Mouse (Mus musculus): ENCODE results near the gene Fam71b.
"Not testable (repeated sequence)": the region's sequence is repeated elsewhere in the genome, so short reads cannot be mapped to it uniquely, and the experiment has no call there.

The Fam71b gene

GRCm38 (mm10) chr11:46382466-46382865, 13.9 kb upstream of the Fam71b start:
- DNase-seq (ENCODE audit: low spot score in 2 of 2): no peak

DNA sequence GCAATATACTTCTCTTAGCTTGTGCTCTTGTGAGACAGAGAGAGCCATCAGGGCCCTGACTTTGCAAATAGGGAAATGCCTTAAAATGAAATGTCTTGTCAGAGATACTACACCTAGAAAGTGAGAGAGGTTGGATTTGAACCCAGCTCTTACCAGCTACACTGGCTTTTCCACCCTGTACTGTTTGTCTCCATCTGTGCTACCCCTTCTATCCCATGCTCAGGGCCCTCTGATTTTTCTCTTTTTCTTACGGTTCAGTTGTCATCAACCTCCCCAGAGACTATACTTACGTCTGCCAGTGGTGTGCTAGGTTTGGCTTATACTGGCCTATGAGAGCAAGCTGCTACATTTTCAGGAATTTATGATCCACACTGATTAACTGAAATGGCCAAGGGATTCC, 11.4 kb upstream of the Fam71b start:
- no peak for DNase-seq (ENCODE audit: low spot score in 2 of 2)

- no peak for DNase-seq (ENCODE audit: low spot score in 2 of 2)
These were observed 9.8 kb upstream of the Fam71b start for GRCm38 (mm10) chr11:46386556-46386955.

- DNase-seq (ENCODE audit: low spot score in 2 of 2): no peak
These were observed 9.3 kb upstream of the Fam71b start for GRCm38 (mm10) chr11:46387061-46387460.

GRCm38 (mm10) chr11:46388438-46388837, 7.9 kb upstream of the Fam71b start:
- no peak for DNase-seq (ENCODE audit: low spot score in 2 of 2)

- no peak for DNase-seq (ENCODE audit: low spot score in 2 of 2)
These were observed 6.8 kb upstream of the Fam71b start, which contains the start of gene Itk for GRCm38 (mm10) chr11:46389336-46390117. TSS of gene Itk (minus strand) at chr11:46389515.

GRCm38 (mm10) chr11:46390621-46391020, 5.7 kb upstream of the Fam71b start:
- DNase-seq (ENCODE audit: low spot score in 2 of 2): no peak

GRCm38 (mm10) chr11:46392890-46393289, 3.5 kb upstream of the Fam71b start:
- no peak for DNase-seq (ENCODE audit: low spot score in 2 of 2)

- no peak for DNase-seq (ENCODE audit: low spot score in 2 of 2)
These were observed 2.9 kb upstream of the Fam71b start for GRCm38 (mm10) chr11:46393413-46393812.

GRCm38 (mm10) chr11:46395088-46395487, 1.3 kb upstream of the Fam71b start:
- DNase-seq (ENCODE audit: low spot score in 2 of 2): no peak

GRCm38 (mm10) chr11:46395698-46396097, 661 bp upstream of the Fam71b start:
- no peak for DNase-seq (ENCODE audit: low spot score in 2 of 2)

DNA sequence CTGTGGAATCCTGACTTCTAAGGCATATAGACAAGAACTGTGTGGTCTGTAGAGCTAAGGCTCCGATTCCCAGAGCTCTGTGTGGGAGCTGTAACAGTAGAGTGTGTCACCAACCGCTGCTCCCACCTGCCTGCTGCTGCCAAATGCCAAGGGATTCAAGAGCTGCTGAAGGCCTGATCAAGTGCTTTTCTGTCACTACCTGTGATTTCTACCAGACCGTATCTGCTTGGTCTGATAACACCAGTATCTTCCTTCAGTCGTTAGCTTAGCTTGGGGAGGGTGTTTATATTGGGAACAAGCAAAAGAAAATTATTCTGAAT, 461 bp downstream of the Fam71b start:
- DNase-seq (ENCODE audit: low spot score in 2 of 2): no peak

DNA sequence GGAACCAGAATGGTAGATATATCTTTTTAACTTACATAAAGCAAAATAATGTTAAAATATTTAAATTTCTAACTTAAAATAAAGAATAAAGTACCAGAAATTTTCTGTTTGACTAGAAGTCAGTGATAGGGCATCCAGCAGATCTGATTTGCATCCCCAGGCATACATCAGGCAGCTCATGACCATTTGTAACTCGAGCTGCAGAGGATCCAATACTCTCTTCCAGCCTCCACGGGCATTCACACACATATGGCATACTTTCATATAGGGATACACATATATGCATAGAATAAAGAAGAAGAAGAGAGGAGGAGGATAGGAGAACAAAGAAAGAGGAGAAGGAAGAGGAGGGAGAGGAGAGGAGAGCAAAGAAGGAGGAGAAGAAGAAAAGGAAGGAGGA, 1.5 kb downstream of the Fam71b start:
- DNase-seq (ENCODE audit: low spot score in 2 of 2): no peak

GRCm38 (mm10) chr11:46398473-46398872, 2.1 kb downstream of the Fam71b start:
- no peak for DNase-seq (ENCODE audit: low spot score in 2 of 2)

- no peak for DNase-seq (ENCODE audit: low spot score in 2 of 2)
These were observed 2.6 kb downstream of the Fam71b start for GRCm38 (mm10) chr11:46398933-46399383.

GRCm38 (mm10) chr11:46401555-46401954, 5.2 kb downstream of the Fam71b start:
- DNase-seq (ENCODE audit: low spot score in 2 of 2): no peak

DNA sequence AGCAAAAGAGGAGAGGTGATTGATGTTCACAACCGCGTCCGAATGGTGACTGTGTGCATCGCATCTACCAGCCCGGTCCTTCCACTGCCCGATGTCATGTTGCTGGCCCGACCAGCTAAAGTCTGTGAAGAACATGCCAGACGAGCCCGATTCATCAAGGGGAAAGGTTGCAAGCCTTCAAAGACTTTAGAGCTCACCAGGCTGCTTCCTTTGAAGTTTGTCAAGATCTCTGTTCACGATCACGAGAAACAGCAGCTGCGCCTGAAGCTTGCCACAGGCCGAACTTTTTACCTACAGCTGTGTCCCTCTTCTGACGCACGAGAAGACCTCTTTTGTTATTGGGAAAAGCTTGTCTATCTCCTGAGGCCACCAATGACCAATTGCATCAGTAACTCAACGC, 8.6 kb downstream of the Fam71b start:
- no peak for DNase-seq (ENCODE audit: low spot score in 2 of 2)

- no peak for DNase-seq (ENCODE audit: low spot score in 2 of 2)
These were observed 10.4 kb downstream of the Fam71b start for GRCm38 (mm10) chr11:46406721-46407120.

DNA sequence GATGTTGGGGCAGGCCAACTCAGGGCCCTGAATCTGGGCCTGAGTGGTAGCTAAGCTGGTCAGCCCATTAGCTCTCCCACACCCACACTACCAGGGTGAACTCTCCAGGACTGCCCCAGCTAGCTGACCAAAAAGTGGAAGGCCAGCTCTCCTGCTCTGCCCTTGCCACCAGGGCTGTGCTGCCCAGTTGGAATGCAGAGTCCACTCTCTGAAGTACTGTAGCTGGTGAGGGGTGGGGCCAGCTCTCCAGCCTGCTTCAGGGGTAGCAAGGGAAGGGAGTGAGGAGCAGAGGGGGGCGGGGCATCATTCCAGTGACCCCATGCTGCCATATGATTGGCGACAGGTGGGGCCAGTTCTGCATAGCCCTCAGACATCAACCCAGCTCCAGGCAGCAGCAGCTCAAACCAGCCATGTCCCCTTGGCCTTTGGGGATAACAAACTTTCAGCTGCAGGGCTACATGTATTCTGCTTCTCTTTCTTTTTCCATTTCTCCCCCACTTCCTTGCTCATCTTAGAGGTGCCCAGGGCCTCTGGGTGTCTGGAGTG, 13.7 kb downstream of the Fam71b start:
- no peak for DNase-seq (ENCODE audit: low spot score in 2 of 2)

- no peak for DNase-seq (ENCODE audit: low spot score in 2 of 2)
These were observed 22.1 kb downstream of the Fam71b start for GRCm38 (mm10) chr11:46418438-46418837.

GRCm38 (mm10) chr11:46418860-46419259, 22.5 kb downstream of the Fam71b start:
- no peak for DNase-seq (ENCODE audit: low spot score in 2 of 2)

DNA sequence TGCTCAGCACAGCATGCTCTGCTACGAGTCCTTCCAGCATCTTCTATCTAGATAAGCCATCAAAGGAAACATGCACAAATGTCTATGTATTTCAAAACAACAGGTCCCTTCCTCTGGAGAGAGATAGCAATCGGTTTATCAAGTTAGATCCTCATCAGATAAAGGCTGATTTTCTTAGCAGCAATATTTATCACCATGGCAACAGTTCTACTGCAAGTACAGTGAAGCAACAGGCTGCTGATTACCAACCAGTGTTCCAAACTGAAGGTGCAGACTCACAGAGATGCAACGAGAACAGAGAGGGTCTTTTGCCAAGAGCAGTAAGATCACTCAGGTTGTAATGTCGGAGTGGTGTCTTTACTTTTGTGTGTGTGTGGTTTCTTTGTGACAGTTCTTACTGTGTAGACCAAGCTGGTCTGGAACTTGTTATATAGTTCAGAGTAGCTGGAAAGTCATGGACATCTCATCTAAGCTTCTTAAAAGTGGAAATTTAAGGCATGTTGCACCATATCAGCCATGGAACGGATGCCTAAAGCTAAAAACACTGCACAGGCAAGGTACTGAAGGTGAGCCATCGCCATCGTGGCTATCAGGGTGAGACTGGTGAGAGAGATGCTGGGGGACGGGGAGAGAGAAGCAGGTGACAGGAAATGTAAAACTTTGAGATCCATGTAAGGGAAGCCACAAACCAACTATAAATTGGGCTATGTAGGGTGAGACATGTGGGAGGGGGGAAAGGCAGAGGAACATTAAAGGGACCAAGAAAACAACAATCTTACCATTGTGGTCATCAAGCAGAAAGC, 24.9 kb downstream of the Fam71b start:
- no peak for DNase-seq (ENCODE audit: low spot score in 2 of 2)

- DNase-seq (ENCODE audit: low spot score in 2 of 2): not testable (repeated sequence)
These were observed 31.8 kb downstream of the Fam71b start for GRCm38 (mm10) chr11:46428131-46428530.
